Comparison of ENCODE assay signal across 26 mouse cellular contexts in genomic region chr6:146995391-146995790, GRCm38 (mm10). TPM values are rescaled to one million over a fixed set of nuclear protein-coding genes. Genes with fewer than 3 reads are reported as not detected.
DNase-seq lines count a peak whose midpoint lies in the region; ATAC-seq and TF ChIP-seq lines count a peak whose summit lies in the region.
"Had no signal": no experiment of that assay in that cellular context is flagged by ENCODE, and none has a peak within 500 bp of the region (broad histone marks: within the 10 kb centered on the region; RNA-seq: fewer than 3 reads in every experiment).

No protein-coding gene starts in this region.

- 61% methylated on average over 2 of the region's 2 CpGs for WGBS in heart, embryonic 10.5 days
- 52% methylated on average over 1 of the region's 2 CpGs for WGBS in hindbrain, embryonic 12.5 days
- WGBS in hindbrain, embryonic 16.5 days: 58% methylated on average over 2 of the region's 2 CpGs
- WGBS in midbrain, embryonic 13.5 days: 81% methylated on average over 2 of the region's 2 CpGs
- WGBS in midbrain, postnatal 0 days: 58% methylated on average over 2 of the region's 2 CpGs

- no peak overlapping the region for H3K4me2 ChIP-seq in hindbrain, embryonic 12.5 days (replicated peaks)
- no peak overlapping the region for H3K4me2 ChIP-seq in hindbrain, embryonic 16.5 days (ENCODE audit: low read length)
- H3K4me2 ChIP-seq in midbrain, embryonic 13.5 days (replicated peaks): no peak overlapping the region
- no peak overlapping the region for H3K4me2 ChIP-seq in midbrain, postnatal 0 days (ENCODE audit: low read depth, low read length, poor library complexity, severe bottlenecking)
- H3K4me2 ChIP-seq: embryonic facial prominence, embryonic 12.5 days; forebrain, embryonic 13.5 days; forebrain, embryonic 15.5 days had no signal

- H3K4me1 ChIP-seq in heart, embryonic 10.5 days: peaks cover 20% of the 10 kb centered on the region
- H3K4me1 ChIP-seq in hindbrain, embryonic 12.5 days: no peaks in the 10 kb centered on the region
- H3K4me1 ChIP-seq in hindbrain, embryonic 16.5 days (ENCODE audit: control insufficient read depth, insufficient read depth, low read depth, low read length): no peaks in the 10 kb centered on the region
- H3K4me1 ChIP-seq in midbrain, embryonic 13.5 days (replicated peaks): no peaks in the 10 kb centered on the region
- no peaks in the 10 kb centered on the region for H3K4me1 ChIP-seq in midbrain, postnatal 0 days (ENCODE audit: insufficient read depth, low read length)
- H3K4me1 ChIP-seq: embryonic facial prominence, embryonic 10.5 days; embryonic facial prominence, embryonic 12.5 days; forebrain, embryonic 13.5 days; forebrain, embryonic 15.5 days had no signal

- no peak overlapping the region for H3K27ac ChIP-seq in heart, embryonic 10.5 days
- no peak overlapping the region for H3K27ac ChIP-seq in hindbrain, embryonic 12.5 days
- H3K27ac ChIP-seq in hindbrain, embryonic 16.5 days (ENCODE audit: low read depth, low read length): no peak overlapping the region
- no peak overlapping the region for H3K27ac ChIP-seq in midbrain, embryonic 13.5 days
- no peak overlapping the region for H3K27ac ChIP-seq in midbrain, postnatal 0 days (ENCODE audit: low read depth, low read length)
- H3K27ac ChIP-seq: embryonic facial prominence, embryonic 10.5 days; embryonic facial prominence, embryonic 12.5 days; forebrain, embryonic 13.5 days; forebrain, embryonic 15.5 days had no signal

- peak; percentile 73 for DNase-seq in heart, embryonic 10.5 days (ENCODE audit: low spot score)
- no peak for DNase-seq in heart, adult 11 months
- no peak for DNase-seq in midbrain, postnatal 0 days (ENCODE audit: low spot score)
- DNase-seq: adrenal gland, adult 8-10 months; adrenal gland, postnatal 14 days; adrenal gland, postnatal 36 days; B cell, adult 2 months; cerebellum, adult 11-12 months; cerebellum, adult 2 months; cerebellum, adult 9-10 months; cerebellum, postnatal 10 days; cerebellum, postnatal 25 days had no signal

- no peak overlapping the region for H3K4me3 ChIP-seq in heart, embryonic 10.5 days
- H3K4me3 ChIP-seq in hindbrain, embryonic 12.5 days: no peak overlapping the region
- no peak overlapping the region for H3K4me3 ChIP-seq in hindbrain, embryonic 16.5 days (ENCODE audit: low read length)
- no peak overlapping the region for H3K4me3 ChIP-seq in midbrain, embryonic 13.5 days (replicated peaks)
- H3K4me3 ChIP-seq in midbrain, postnatal 0 days (ENCODE audit: low read depth, low read length): no peak overlapping the region
- H3K4me3 ChIP-seq: embryonic facial prominence, embryonic 10.5 days; embryonic facial prominence, embryonic 12.5 days; forebrain, embryonic 13.5 days; forebrain, embryonic 15.5 days had no signal

- TF ChIP-seq CTCF in midbrain, postnatal 0 days (IDR thresholded peaks at IDR 0.05): no peak

- peak; percentile 46; the same call in 1 of the 2 replicates for ATAC-seq in hindbrain, embryonic 12.5 days (ENCODE audit: low FRiP score)
- ATAC-seq in hindbrain, embryonic 16.5 days: no peak
- ATAC-seq in midbrain, embryonic 13.5 days: 0 out of 2 replicates have a peak, but pooled peaks have one; percentile 20
- no peak for ATAC-seq in midbrain, postnatal 0 days (ENCODE audit: low FRiP score)
- ATAC-seq: activated CD4-positive, CD25-positive, alpha-beta regulatory T cell, adult 4 months; CD4-positive, CD25-positive, alpha-beta regulatory T cell, adult 4 months; forebrain, embryonic 13.5 days; forebrain, embryonic 15.5 days; Patski had no signal

- H3K9me3 ChIP-seq in heart, embryonic 10.5 days: no peaks in the 10 kb centered on the region
- no peaks in the 10 kb centered on the region for H3K9me3 ChIP-seq in hindbrain, embryonic 12.5 days (replicated peaks)
- no peaks in the 10 kb centered on the region for H3K9me3 ChIP-seq in hindbrain, embryonic 16.5 days (ENCODE audit: control insufficient read depth, low read length)
- H3K9me3 ChIP-seq in midbrain, embryonic 13.5 days: no peaks in the 10 kb centered on the region
- H3K9me3 ChIP-seq in midbrain, postnatal 0 days (ENCODE audit: low read length): no peaks in the 10 kb centered on the region
- H3K9me3 ChIP-seq: embryonic facial prominence, embryonic 10.5 days; embryonic facial prominence, embryonic 12.5 days; forebrain, embryonic 13.5 days; forebrain, embryonic 15.5 days; G1E had no signal

- peaks cover 51% of the 10 kb centered on the region for H3K36me3 ChIP-seq in heart, embryonic 10.5 days
- no peaks in the 10 kb centered on the region for H3K36me3 ChIP-seq in hindbrain, embryonic 12.5 days
- H3K36me3 ChIP-seq in hindbrain, embryonic 16.5 days (ENCODE audit: control insufficient read depth, insufficient read depth, low read length): no peaks in the 10 kb centered on the region
- no peaks in the 10 kb centered on the region for H3K36me3 ChIP-seq in midbrain, embryonic 13.5 days
- H3K36me3 ChIP-seq in midbrain, postnatal 0 days (ENCODE audit: insufficient read depth, low read length): no peaks in the 10 kb centered on the region
- H3K36me3 ChIP-seq: forebrain, embryonic 15.5 days; G1E had no signal

- H3K9ac ChIP-seq in hindbrain, embryonic 12.5 days: no peak overlapping the region
- no peak overlapping the region for H3K9ac ChIP-seq in hindbrain, embryonic 16.5 days (ENCODE audit: low read depth, low read length)
- no peak overlapping the region for H3K9ac ChIP-seq in midbrain, embryonic 13.5 days (replicated peaks)
- no peak overlapping the region for H3K9ac ChIP-seq in midbrain, postnatal 0 days (replicated peaks; ENCODE audit: low read length, poor library complexity, severe bottlenecking)
- H3K9ac ChIP-seq: embryonic facial prominence, embryonic 12.5 days; forebrain, embryonic 13.5 days; forebrain, embryonic 15.5 days had no signal

- no peaks in the 10 kb centered on the region for H3K27me3 ChIP-seq in heart, embryonic 10.5 days (ENCODE audit: insufficient read depth, poor library complexity, severe bottlenecking)
- H3K27me3 ChIP-seq in hindbrain, embryonic 12.5 days: no peaks in the 10 kb centered on the region
- H3K27me3 ChIP-seq in hindbrain, embryonic 16.5 days (replicated peaks; ENCODE audit: control insufficient read depth, insufficient read depth, low read length): no peaks in the 10 kb centered on the region
- no peaks in the 10 kb centered on the region for H3K27me3 ChIP-seq in midbrain, embryonic 13.5 days
- H3K27me3 ChIP-seq in midbrain, postnatal 0 days (ENCODE audit: insufficient read depth, low read length): no peaks in the 10 kb centered on the region
- H3K27me3 ChIP-seq: CH12.LX; embryonic facial prominence, embryonic 12.5 days; forebrain, embryonic 13.5 days; forebrain, embryonic 15.5 days; Patski had no signal

RNA-seq across cellular contexts. Expression of gene Rep15, which starts 37.0 kb away (rescaled TPM):
- 1.4 TPM in 2 replicates for polyA plus RNA-seq in heart, embryonic 10.5 days (2016; fragmentation: Nextera tagmentation; extraction: Ambion mirVana)
- polyA plus RNA-seq in hindbrain, embryonic 12.5 days (2016; fragmentation: Nextera tagmentation; extraction: Ambion mirVana): 0.50 and 0.90 TPM in 2 replicates
- polyA plus RNA-seq in hindbrain, embryonic 16.5 days (2015; fragmentation: Nextera tagmentation; extraction: Ambion mirVana): 0.54 and 0.82 TPM in 2 replicates
- polyA plus RNA-seq in midbrain, embryonic 13.5 days (2015; fragmentation: Nextera tagmentation; extraction: Ambion mirVana): 0.70 and 1.0 TPM in 2 replicates
- total RNA-seq in midbrain, postnatal 0 days (2014; rRNA removed): 0.49 and 0.90 TPM in 2 replicates
- 0.59 and 0.83 TPM in 2 replicates for polyA plus RNA-seq in midbrain, postnatal 0 days (2015; fragmentation: Nextera tagmentation; extraction: Ambion mirVana)
- polyA plus RNA-seq: G1E had no signal

RNA-seq across cellular contexts. Expression of gene 1700034J05Rik, which starts 41.2 kb away (rescaled TPM):
- 0.22 and 0.33 TPM in 2 replicates for polyA plus RNA-seq in heart, embryonic 10.5 days (2016; fragmentation: Nextera tagmentation; extraction: Ambion mirVana)
- 0.10 and 0.13 TPM in 2 replicates for polyA plus RNA-seq in hindbrain, embryonic 12.5 days (2016; fragmentation: Nextera tagmentation; extraction: Ambion mirVana)
- polyA plus RNA-seq in hindbrain, embryonic 16.5 days (2015; fragmentation: Nextera tagmentation; extraction: Ambion mirVana): 0.05 TPM in 1 of 2 replicates, not detected in the other
- 0.15 TPM in 1 of 2 replicates, not detected in the other for polyA plus RNA-seq in midbrain, embryonic 13.5 days (2015; fragmentation: Nextera tagmentation; extraction: Ambion mirVana)
- total RNA-seq in midbrain, postnatal 0 days (2014; rRNA removed): not detected in 2 replicates
- not detected in 2 replicates for polyA plus RNA-seq in midbrain, postnatal 0 days (2015; fragmentation: Nextera tagmentation; extraction: Ambion mirVana)
- total RNA-seq: adrenal gland, adult 18-20 months; adrenal gland, adult 8-10 months; adrenal gland, postnatal 14 days; adrenal gland, postnatal 36 days; CH12.LX had no signal
- polyA plus RNA-seq: activated CD4-positive, CD25-positive, alpha-beta regulatory T cell, adult 4 months; CD4-positive, CD25-positive, alpha-beta regulatory T cell, adult 4 months; cerebellum, adult 2 months; cortical plate, adult 2 months; forebrain, embryonic 15.5 days; G1E; Patski had no signal

RNA-seq across cellular contexts. Expression of gene Mrps35, which starts 47.2 kb away (rescaled TPM):
- 129 and 136 TPM in 2 replicates for polyA plus RNA-seq in heart, embryonic 10.5 days (2016; fragmentation: Nextera tagmentation; extraction: Ambion mirVana)
- 69.9 and 70.8 TPM in 2 replicates for polyA plus RNA-seq in hindbrain, embryonic 12.5 days (2016; fragmentation: Nextera tagmentation; extraction: Ambion mirVana)
- 76.1 and 81.6 TPM in 2 replicates for polyA plus RNA-seq in hindbrain, embryonic 16.5 days (2015; fragmentation: Nextera tagmentation; extraction: Ambion mirVana)
- 74.7 and 89.0 TPM in 2 replicates for polyA plus RNA-seq in midbrain, embryonic 13.5 days (2015; fragmentation: Nextera tagmentation; extraction: Ambion mirVana)
- total RNA-seq in midbrain, postnatal 0 days (2014; rRNA removed): 8.9 and 9.4 TPM in 2 replicates
- polyA plus RNA-seq in midbrain, postnatal 0 days (2015; fragmentation: Nextera tagmentation; extraction: Ambion mirVana): 61.0 and 72.6 TPM in 2 replicates

Comparison
In these comparisons a context has a peak if more than half of its experiments do, and no peak if none do; other contexts are left out.
1. ATAC-seq: peak in hindbrain, embryonic 12.5 days (single experiment) and midbrain, embryonic 13.5 days (single experiment); none in hindbrain, embryonic 16.5 days (single experiment) and midbrain, postnatal 0 days (single experiment).